Mouse (Mus musculus): ENCODE results near the gene Tceanc2.

DNA sequence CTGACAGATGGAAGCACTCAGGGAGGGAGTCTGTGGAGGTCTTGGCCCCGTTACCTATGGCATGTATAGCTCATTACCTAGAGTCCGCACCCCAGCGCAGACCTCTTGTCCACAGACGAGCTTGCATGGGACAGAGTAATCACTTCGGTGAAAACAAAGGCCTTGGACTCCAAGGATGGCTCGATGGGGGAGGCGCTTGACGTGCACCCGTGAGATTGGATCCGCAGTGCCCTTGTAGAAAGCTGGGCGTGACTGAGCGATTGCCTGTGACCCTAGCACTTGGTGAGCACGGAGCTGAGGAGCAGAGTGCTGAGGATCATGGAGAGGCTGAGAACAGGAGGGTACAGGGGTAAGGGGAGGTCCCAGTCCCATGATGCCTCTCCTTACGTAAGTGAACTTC, 87.2 kb downstream of the Tceanc2 start:
- TF ChIP-seq POLR2A (IDR thresholded peaks at IDR 0.05; ENCODE audit: control insufficient read depth in 1 of 2, insufficient read depth in 1 of 2, low read depth in 1 of 2, low read length in 2 of 2, poor library complexity in 1 of 2) = no peak
- TF ChIP-seq RAD21 (IDR thresholded peaks at IDR 0.05; ENCODE audit: low read depth, low read length) = no peak
- TF ChIP-seq GATA1 (IDR thresholded peaks at IDR 0.05; ENCODE audit: low read depth, low read length) = no peak
- no peak for TF ChIP-seq SMC3 (IDR thresholded peaks at IDR 0.05; ENCODE audit: low read depth, low read length)
- no peak for TF ChIP-seq TAL1 (IDR thresholded peaks at IDR 0.05; ENCODE audit: low read length)
- no peak for TF ChIP-seq EP300 (IDR thresholded peaks at IDR 0.05; ENCODE audit: low read depth in 1 of 2, low read length in 2 of 2)
- TF ChIP-seq BHLHE40 (IDR thresholded peaks at IDR 0.05; ENCODE audit: borderline replicate concordance, low read depth, low read length) = no peak
- TF ChIP-seq CTCF (IDR thresholded peaks at IDR 0.05 in 2 of 3, conservative IDR thresholded peaks at IDR 0.05 in 1 of 3; ENCODE audit: control insufficient read depth in 1 of 3, insufficient read depth in 1 of 3, low read depth in 2 of 3, low read length in 3 of 3, poor library complexity in 1 of 3, severe bottlenecking in 1 of 3) = no peak
- TF ChIP-seq SIN3A (IDR thresholded peaks at IDR 0.05; ENCODE audit: low read length) = no peak
- TF ChIP-seq USF1 (IDR thresholded peaks at IDR 0.05; ENCODE audit: low read depth, low read length) = no peak

All from MEL (cell line).